Mouse (Mus musculus): ENCODE results near the gene Tomm22. TPM values are rescaled to one million over a fixed set of nuclear protein-coding genes. Genes with fewer than 3 reads are reported as not detected.

Tomm22 gene
- polyA plus RNA-seq, 3 experiments from 2014 or later: 185 to 255 (median 187) TPM

Other genes starting within 250 kb of the Tomm22 start
- 1 to 10 TPM; 4.2 to 6.5 (median 4.4) TPM for gene Csnk1e, start 215.3 kb upstream of the Tomm22 start, polyA plus RNA-seq (2017; shearing (Covaris generic))
- gene Kcnj4, start 165.6 kb upstream of the Tomm22 start, polyA plus RNA-seq (2017; shearing (Covaris generic)): not detected
- gene Kdelr3, start 154.4 kb upstream of the Tomm22 start, polyA plus RNA-seq (2017; shearing (Covaris generic)): 1 to 10 TPM in 1 of 3 experiments, under 1 TPM in 2; 0.40 to 1.8 (median 0.42) TPM
- 10 to 100 TPM; 30.6 to 34.4 (median 33.2) TPM for gene Ddx17, start 124.1 kb upstream of the Tomm22 start, polyA plus RNA-seq (2017; shearing (Covaris generic))
- gene Dmc1, start 65.8 kb upstream of the Tomm22 start, polyA plus RNA-seq (2017; shearing (Covaris generic)): not detected
- gene Fam227a, start 11.9 kb upstream of the Tomm22 start, polyA plus RNA-seq (2017; shearing (Covaris generic)): under 1 TPM in 2 of 3 experiments, not detected in 1; 0.26 to 0.75 TPM
- gene Cby1, start 11.7 kb upstream of the Tomm22 start, polyA plus RNA-seq (2017; shearing (Covaris generic)): 10 to 100 TPM; 15.7 to 18.3 (median 16.8) TPM
- gene Josd1, start 17.1 kb downstream of the Tomm22 start, polyA plus RNA-seq (2017; shearing (Covaris generic)): 1 to 10 TPM; 3.3 to 4.6 (median 4.1) TPM
- 10 to 100 TPM; 18.7 to 22.5 (median 21.5) TPM for gene Gtpbp1, start 20.0 kb downstream of the Tomm22 start, polyA plus RNA-seq (2017; shearing (Covaris generic))
- gene Sun2, start 71.7 kb downstream of the Tomm22 start, polyA plus RNA-seq (2017; shearing (Covaris generic)): 10 to 100 TPM; 10.5 to 15.4 (median 12.4) TPM
- 1 to 10 TPM; 6.5 to 9.4 (median 8.6) TPM for gene Dnal4, start 107.0 kb downstream of the Tomm22 start, polyA plus RNA-seq (2017; shearing (Covaris generic))
- gene Nptxr, start 133.9 kb downstream of the Tomm22 start, polyA plus RNA-seq (2017; shearing (Covaris generic)): 1 to 10 TPM in 1 of 3 experiments, under 1 TPM in 1, not detected in 1; 0.15 to 1.1 TPM
- gene Npcd, start 163.4 kb downstream of the Tomm22 start, polyA plus RNA-seq (2017; shearing (Covaris generic)): not detected
- 10 to 100 TPM; 10.5 to 13.1 (median 10.9) TPM for gene Cbx6, start 163.8 kb downstream of the Tomm22 start, polyA plus RNA-seq (2017; shearing (Covaris generic))
- gene Apobec3, start 220.8 kb downstream of the Tomm22 start, polyA plus RNA-seq (2017; shearing (Covaris generic)): 100 to 1,000 TPM; 509 to 683 (median 543) TPM

Measured in inflammation-experienced regulatory T-cells, adult 6 months (primary cell).